Mouse (Mus musculus) liver, adult (tissue): Measurements from ENCODE around the gene Kcnip1.

Experiments used
- GATA4 ChIP-seq: IDR thresholded peaks from 2 replicates; pipeline ENCODE4 v1.6.1; 2014; ENCODE audit warnings: mild to moderate bottlenecking, low read length; ENCODE audit not compliant: insufficient replicate concordance

Gene Kcnip1

DNA sequence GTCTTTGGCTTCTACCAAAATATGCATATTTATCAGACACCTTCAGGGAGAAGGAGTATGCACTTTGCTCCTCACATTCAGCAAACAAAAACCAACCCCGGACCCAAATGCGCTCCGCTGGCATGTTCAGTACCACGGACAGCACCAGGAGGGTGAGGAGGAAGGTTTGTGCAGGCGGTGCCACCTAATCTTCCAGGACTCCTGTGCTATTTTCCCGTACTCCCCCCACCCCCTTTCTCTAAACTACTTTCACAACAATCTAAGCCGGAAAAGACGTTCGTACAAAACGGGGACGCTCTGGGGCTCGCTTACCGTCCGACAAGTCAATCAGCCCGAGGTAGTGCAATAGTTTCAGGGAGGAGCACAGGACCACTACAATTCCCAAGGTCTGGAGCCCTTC, 312.8 kb downstream of the Kcnip1 start:
- TF ChIP-seq GATA4, result no peak

DNA sequence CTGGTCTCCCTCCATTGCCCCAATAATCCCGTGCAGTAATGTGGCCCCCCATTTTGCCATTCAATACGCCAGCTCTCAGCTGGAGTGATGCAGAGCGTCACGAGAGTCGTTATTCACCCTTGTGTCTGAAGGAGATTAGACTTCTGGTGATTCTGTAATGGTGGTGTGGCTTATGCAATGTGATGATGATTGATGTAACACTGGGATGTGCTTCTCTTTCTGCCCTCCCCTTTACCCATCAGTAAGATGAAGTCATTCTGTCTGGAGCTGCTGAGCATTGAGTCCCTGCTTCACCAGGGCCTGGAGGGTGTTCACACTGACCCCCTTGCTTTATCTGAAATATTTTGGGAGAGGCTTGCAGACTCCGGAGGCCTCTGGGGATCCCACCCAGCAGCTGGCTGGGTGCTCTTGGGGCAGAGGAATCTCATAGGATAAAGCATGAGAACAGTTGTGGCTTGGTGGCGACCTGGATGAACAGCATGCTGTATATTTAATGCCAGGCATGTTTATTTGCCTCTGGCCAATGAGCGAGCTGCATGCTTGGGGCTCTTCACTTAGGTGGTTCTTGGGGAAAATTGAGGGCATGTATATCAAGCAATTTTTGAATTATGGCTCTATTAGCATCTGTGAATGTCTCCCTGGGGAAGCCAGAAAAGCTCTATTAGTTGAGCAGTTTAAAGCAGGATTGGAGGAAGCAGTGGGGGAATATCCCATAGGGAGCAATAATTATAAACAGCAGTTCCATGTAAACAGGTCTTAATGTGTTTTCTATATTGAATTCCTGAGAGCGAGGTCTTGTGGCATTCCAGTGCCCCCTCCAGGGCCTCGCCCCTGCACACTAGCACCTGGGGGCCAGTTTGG, 322.6 kb downstream of the Kcnip1 start:
- TF ChIP-seq GATA4, result no peak

DNA sequence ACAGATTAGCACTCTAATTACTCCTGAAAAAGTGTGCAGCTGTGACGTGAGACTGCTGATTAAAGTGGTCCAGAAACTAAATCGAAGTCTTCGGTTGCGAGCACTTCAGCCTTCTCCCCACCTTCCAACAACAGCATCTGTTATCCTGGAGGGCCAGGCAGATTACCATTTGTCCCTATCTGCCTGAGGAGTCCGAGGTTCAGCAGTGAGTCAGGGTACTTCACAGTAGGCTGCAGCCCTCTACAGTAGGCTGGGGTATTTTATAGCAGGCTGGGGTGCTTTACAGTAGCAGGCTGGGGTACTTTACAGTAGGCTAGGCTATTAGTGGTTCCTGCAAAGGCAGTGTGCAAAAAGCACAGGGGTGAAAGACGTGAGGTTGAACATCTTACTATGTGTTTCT, 324.6 kb downstream of the Kcnip1 start:
- no peak for TF ChIP-seq GATA4

DNA sequence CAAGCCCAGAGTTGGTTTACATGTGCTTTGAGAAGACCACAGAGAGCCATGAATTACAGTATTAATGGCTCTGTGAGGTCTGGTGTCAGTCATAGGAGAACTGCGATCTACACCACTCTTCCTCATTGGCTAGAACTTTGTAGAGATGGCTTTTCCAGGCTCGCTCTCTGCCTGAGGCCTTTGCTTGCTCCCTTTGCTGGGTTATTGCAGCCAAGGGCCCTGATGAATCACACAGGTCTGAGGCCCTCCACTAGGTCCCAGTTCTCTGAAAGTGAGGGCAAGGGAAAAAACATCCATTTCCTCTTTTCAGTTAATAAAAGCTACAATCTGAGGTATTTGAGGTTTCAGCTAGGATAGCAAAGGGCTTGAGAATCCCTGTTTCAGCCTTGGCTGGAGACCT, 329.4 kb downstream of the Kcnip1 start:
- no peak for TF ChIP-seq GATA4

DNA sequence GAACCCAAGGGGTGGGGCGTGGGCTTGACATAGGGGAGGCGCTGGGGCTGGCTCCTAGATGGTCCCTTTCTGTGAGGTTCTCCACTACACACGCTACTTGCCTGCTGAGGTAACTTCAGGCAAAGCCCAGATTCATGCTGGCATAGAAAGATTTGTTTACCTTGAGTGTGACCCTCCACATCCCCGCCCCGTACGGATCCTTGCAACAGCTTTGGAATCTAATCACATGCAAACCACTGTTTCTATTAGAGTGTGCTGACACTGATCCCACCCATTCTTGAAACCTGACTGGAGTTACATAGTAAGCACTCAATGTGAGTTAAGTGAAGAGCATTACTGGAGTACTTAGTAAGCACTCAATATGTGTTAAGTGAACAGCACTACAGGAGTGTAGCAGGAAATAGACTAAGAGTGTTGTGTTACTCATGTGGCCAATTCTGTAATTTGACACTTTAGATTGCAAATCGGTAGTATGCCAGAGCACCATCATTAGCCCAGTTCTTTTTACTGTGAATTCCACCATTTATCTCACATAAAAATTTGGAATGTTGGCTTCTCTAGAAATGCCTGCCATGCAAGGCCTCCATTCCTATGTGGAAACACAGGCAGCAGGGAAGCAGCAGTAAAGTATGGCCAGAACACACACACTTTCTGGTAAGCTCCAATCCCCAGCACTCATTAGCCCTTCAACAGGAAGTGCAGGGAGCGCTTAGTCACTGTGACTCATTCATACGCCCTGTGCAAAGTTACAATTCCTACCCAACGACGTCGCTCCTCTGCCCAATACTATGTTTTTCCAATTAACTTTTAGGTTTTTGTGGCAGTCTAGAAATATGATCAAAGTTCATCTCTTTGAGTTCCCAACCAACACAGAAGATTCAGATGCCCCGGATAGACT, 332.7 kb downstream of the Kcnip1 start:
- TF ChIP-seq GATA4, result no peak

DNA sequence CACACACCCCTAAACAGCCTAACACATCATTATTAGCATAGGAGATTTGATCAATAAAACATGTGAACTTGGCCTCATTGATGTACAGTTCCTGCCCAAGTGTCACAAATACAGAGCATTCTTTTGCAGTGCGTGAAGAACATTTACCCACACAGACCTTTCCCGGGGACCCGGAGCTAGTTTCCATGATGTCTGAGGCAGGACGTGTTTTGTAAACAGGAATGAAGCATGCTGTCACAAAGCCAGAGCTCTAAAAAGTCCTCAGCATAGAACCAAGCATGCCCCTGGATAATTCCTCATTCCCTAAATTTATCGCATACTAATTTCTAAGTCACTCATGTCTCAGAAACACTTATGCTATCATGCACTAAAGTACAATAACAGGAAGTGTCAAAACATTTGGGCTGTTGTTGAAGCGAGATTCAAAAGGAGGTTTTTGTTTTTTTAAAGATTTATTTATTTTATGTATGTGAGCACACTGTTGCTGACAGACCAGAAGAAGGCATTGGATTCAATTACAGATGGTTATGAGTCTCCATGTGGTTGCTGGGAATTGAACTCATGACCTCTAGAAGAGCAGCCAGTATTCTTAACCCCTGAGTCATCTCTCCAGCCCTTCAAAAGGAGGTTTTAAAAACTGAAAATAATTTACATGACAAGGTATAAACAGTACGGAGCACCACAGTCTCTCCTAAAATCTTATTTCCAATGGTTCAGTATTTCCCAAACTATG, 336.9 kb downstream of the Kcnip1 start:
- TF ChIP-seq GATA4, result no peak

DNA sequence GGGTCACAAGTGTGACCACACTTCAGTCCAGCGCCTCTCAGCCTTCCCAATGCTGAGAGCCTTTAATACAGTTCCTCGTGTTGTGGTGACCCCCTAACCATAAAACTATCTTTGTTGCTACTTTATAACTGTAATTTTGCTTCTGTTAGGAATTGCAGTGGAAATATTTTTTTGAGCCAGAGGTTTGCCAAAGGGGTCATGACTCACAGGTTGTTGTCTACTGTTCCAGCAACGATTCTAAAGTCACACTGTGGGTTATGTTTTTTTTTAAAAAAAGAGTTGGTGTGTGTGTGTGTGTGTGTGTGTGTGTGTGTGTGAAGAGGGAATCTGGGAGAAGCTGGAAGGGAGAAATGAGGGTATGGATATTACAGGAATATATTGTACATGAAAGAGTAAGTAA, 337.7 kb downstream of the Kcnip1 start:
- TF ChIP-seq GATA4, result no peak

DNA sequence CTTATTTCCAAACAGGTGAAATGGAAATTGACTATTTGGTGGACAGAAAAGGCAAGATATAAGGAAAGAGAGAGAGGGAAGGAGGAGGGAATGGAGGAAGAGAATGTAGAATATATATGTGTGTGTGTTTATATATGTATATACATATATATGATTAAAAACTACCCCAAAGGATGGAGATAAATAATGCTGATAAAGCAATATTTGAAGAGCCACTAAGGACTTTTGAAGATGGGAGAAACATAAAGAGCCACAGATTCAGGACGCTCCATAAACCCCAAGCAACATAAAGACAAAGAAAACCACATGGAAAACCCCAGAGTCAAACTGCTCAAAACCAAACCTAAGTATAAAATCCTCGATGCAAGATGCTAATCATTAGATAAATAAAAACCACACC, 338.5 kb downstream of the Kcnip1 start:
- no peak for TF ChIP-seq GATA4

DNA sequence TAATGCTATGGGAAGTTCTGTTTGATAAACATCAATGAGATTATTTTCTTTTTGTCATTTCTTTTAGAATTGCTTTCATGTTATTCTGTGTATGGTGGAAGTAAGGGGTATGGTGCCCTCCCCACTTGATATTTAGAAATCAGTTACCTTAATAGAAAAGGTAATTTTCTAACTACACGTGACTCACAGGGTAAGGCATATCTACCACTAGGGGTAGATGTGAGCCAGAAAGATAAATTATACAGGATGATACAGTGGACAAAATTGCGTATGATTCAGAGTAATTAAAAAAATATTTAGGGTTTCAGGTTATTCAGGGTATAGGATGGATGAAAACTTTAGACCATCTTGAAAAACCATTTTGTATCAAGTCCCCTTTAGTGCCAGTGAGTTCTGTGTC, 343.6 kb downstream of the Kcnip1 start:
- no peak for TF ChIP-seq GATA4

DNA sequence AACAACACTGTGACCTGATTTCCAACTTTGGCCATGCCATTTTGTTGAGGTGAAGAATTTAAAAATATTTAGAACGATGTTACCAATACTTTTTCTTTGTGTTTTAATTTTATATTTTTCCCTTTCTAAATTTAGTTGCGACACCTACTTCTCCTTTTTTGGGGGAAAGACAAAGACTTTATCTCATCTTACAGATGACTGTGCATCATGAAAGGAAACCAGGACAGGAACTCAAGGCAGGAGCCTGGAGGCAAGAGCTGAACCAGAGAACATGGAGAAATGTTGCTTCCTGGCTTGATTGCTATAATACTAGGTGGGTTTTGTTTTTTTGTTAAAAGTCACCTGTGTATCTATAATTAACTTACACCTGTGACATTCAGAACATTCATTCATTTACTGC, 355.8 kb downstream of the Kcnip1 start:
- no peak for TF ChIP-seq GATA4

DNA sequence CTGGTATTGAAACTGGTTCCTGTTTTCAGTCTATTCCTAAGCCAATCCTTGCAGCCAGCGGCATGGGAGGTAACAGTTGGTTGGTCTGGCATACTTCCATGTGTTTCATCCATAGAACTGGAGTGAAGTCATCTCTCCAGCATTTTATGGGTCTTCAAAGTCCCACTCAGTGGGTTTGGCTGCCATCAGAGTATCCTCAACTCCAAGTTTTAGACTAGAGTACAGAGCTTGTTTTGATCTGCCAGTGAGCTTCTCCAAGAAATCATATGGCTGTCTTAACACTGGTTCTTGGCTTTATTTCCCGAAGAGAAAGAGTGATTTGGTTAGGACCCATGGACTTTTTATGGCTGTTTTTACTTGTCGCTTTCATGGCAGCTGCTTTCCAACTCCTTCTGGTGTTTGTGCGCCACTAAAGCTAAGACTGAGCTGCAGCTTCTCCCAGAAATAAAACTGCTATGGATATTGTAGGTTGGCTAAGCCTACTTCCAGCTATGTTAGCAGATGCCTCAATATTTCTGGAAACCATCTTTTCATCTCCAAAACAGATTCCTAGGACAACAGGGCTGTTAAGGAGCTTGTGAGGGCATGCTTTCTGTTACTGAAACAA, 365.7 kb downstream of the Kcnip1 start:
- no peak for TF ChIP-seq GATA4

DNA sequence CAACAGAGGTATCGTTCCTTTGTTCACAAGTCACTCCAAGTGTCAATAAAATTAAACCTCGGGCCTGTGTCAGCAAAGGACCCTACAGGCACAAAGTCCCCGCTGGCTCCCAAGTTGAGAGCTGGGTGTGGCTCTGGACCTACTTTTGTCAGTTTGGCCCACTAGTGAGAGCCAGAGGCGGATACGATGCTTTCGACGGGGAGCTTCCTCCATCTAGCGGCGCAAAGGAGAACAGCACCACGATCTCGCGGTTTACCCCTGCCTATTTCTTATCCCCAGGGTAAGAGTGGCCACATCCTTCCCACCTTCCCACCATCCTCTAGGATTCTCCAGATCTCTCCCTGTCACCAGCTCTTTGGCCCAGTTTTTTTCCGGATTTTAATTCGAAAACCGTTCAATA, 378.7 kb downstream of the Kcnip1 start:
- no peak for TF ChIP-seq GATA4

DNA sequence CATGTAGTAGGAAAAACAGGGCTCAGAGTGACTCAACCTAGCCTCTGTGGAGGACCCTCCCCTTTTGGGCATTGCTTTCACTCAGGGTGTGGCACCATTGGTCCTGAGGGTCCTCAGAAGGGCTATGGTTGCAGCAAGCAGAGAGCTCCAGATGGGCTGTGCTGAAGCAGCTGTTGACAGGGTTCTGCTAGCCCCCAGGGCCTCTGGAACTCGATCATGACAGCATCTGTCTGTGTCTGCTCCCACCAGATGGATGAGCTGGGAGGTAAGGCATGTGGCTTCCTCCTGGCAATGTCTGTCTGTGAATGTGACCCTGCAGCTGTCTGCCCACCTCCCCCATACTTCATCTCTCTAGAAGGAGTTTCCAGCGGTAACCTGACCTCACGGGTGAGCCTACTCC, 385.2 kb downstream of the Kcnip1 start:
- no peak for TF ChIP-seq GATA4

DNA sequence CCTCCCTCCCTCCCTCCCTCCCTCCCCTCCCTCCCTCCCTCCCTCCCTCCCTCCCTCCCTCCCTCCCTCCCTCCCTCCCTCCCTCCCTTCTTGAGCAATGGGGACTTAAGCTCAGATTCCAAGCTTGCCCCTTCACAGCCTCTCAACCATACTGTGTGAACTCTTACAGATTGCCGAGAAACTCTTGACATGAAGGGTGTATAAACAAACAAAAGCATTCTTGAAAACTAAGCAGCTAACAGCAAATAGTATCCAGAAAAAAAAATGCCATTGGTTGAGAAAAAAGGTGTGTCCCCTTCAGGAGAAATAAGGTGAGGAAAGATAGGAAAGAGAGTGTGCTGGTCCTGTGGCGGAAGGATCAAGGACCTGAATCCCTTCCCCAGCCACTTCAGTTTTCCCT, 389.8 kb downstream of the Kcnip1 start:
- TF ChIP-seq GATA4, result no peak

DNA sequence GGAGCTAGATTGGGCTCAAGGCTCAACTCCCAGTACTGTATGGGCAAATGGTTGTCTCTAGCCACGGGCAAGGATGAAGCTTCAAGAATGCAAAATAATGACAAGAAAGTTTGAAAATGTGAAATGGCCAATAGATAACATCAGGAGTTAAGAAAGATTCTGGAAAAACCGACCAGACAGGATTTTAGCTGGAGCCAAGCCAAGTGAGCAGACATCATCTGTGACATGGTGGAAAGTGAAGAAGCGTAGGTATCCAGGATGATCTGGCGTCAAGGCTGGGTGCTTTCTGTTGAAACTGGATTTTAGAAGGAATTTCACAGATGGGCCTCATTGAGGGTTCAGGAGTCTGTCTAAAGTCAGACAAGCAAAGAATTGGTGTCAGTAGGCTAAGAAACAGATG, 394.0 kb downstream of the Kcnip1 start, which contains the start of gene D130052B06Rik:
D130052B06Rik (plus strand) TSS at position 317 of the 400 bp plus-strand sequence.
- no peak for TF ChIP-seq GATA4

DNA sequence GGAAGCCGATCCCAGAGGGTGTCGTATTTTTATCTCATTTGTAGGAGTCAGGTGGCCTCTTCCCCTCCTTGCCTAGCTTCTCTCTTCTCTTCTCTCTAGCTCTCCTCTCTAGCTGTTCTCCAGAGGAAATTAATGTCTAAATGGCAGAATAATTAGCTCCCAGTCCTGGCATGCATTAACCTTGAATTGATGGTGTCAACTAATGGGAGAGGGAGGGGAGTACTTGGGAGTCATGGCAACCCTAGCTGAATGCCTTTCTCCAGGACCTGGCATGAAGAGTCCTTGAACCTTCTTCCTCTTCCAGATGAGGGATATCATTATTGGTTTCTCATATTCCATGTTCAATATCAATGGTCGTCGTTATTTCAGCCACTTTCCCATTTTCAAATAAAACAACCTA, 396.3 kb downstream of the Kcnip1 start:
- no peak for TF ChIP-seq GATA4

DNA sequence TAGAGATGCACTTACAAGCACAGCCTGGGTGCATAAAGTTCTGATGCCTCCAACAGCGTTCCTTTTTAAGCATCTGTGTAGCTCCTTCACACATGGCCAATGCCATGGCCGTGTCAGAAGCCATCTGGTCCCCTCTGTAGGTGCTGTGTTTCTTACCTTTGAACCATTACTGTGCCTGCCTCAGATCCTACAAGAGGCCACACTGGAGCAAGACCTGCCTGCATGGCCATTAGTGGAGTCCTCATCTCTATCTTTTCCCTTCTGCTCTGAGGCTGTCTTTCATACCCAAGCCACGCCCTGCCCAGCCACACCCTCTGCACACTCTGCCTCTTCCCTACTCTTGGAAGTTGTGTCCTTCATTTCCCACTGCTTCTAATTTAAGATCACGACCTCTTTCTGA, 400.1 kb downstream of the Kcnip1 start:
- no peak for TF ChIP-seq GATA4
